Mouse (Mus musculus) gastrocnemius, postnatal 36 days (tissue): ENCODE measurements around the gene Cyp2j5. TPM values are rescaled to one million over a fixed set of nuclear protein-coding genes. Genes with fewer than 3 reads are reported as not detected.
"Not testable (repeated sequence)": the region's sequence is repeated elsewhere in the genome, so short reads cannot be mapped to it uniquely, and the experiment has no call there.

Experiments
- DNase-seq, 2 experiments: peaks; one replicate each; pipeline ENCODE4 v3.0.0; 2022
- intact Hi-C: fragments of 180-260 bp; cut with DNase I; formaldehyde crosslinking; loops from one replicate; pipeline ENCODE4 v1.15.1; 2025
- long read RNA-seq, 2 experiments: library from polyadenylated mRNA; stranded (forward); transcript quantifications; one replicate each; pipeline ENCODE4 v2.0.0; 2021
- total RNA-seq, 2 experiments: library from RNA; stranded (reverse); gene quantifications; 2 replicates each; pipeline ENCODE4 v1.2.3; 2021

Gene Cyp2j5
- not detected for total RNA-seq
- long read RNA-seq, experiment 1, result 0 reads
- long read RNA-seq, experiment 2, result 0 reads

- intact Hi-C loops, result no loop called here
- DNase-seq, result no peak
These were observed at the start of gene Cyp2j5 for GRCm38 (mm10) chr4:96663991-96664390. Gene Cyp2j5, minus strand, starts transcription at chr4:96664154.

- intact Hi-C loops, result no loop called here
- peak; percentile 31 to 47 for DNase-seq
These were observed 41.5 kb upstream of the Cyp2j5 start for GRCm38 (mm10) chr4:96705281-96705951.

GRCm38 (mm10) chr4:96698218-96698561 lies 34.2 kb upstream of the Cyp2j5 start:
- no peak for DNase-seq
- intact Hi-C loops, result loop anchor here (5.0 kb wide), 1 partner anchor 1049 kb away; no protein-coding TSS in a partner anchor

- intact Hi-C loops, result loop anchor here (5.0 kb wide), 1 partner anchor 1050 kb away; no protein-coding TSS in a partner anchor
- DNase-seq, result no peak
These were observed 33.7 kb upstream of the Cyp2j5 start for GRCm38 (mm10) chr4:96697511-96698217.

GRCm38 (mm10) chr4:96696614-96697360 lies 32.8 kb upstream of the Cyp2j5 start:
- DNase-seq, result peak; percentile 16 to 18
- intact Hi-C loops, result loop anchor here (5.0 kb wide), 1 partner anchor 1051 kb away; no protein-coding TSS in a partner anchor

GRCm38 (mm10) chr4:96687358-96687803 lies 23.4 kb upstream of the Cyp2j5 start:
- intact Hi-C loops, result loop anchor here (10.0 kb wide), 1 partner anchor 413 kb away; no protein-coding TSS in a partner anchor
- no peak for DNase-seq

- intact Hi-C loops, result loop anchor here (10.0 kb wide), 1 partner anchor 409 kb away; no protein-coding TSS in a partner anchor
- DNase-seq, result no peak
These were observed 19.5 kb upstream of the Cyp2j5 start for GRCm38 (mm10) chr4:96683474-96683873.

- intact Hi-C loops, result loop anchor here (10.0 kb wide), 1 partner anchor 406 kb away; no protein-coding TSS in a partner anchor
These were observed 17.0 kb upstream of the Cyp2j5 start for GRCm38 (mm10) chr4:96680966-96681365.

GRCm38 (mm10) chr4:96680233-96680632 lies 16.3 kb upstream of the Cyp2j5 start:
- intact Hi-C loops, result loop anchor here (10.0 kb wide), 1 partner anchor 405 kb away; no protein-coding TSS in a partner anchor
- DNase-seq, result no peak

More at GRCm38 (mm10) chr4:96680966-96681365, 17.0 kb upstream of the Cyp2j5 start:
- no peak for DNase-seq

- DNase-seq, result no peak
- intact Hi-C loops, result no loop called here
These were observed 907 bp upstream of the Cyp2j5 start for GRCm38 (mm10) chr4:96664668-96665454.

- intact Hi-C loops, result no loop called here
- DNase-seq, result no peak
These were observed 28.5 kb downstream of the Cyp2j5 start for GRCm38 (mm10) chr4:96635455-96635854.

- no peak for DNase-seq
- intact Hi-C loops, result no loop called here
These were observed 41.5 kb downstream of the Cyp2j5 start for GRCm38 (mm10) chr4:96622474-96622873.

- intact Hi-C loops, result no loop called here
- peak; percentile 53 to 69 for DNase-seq
These were observed 72.2 kb downstream of the Cyp2j5 start for GRCm38 (mm10) chr4:96591791-96592150.

GRCm38 (mm10) chr4:96590911-96591790 lies 72.8 kb downstream of the Cyp2j5 start, which contains the start of gene Cyp2j9:
Gene Cyp2j9, minus strand, starts transcription at chr4:96591578.
- intact Hi-C loops, result no loop called here

GRCm38 (mm10) chr4:96581425-96582088 lies 82.4 kb downstream of the Cyp2j5 start:
- intact Hi-C loops, result no loop called here
- no peak for DNase-seq

More at GRCm38 (mm10) chr4:96590911-96591790, 72.8 kb downstream of the Cyp2j5 start, which contains the start of gene Cyp2j9:
- DNase-seq, result peak; percentile 63 to 67

GRCm38 (mm10) chr4:96580351-96580750 lies 83.6 kb downstream of the Cyp2j5 start:
- intact Hi-C loops, DNase-seq: not testable (repeated sequence)
